Mouse (Mus musculus) lung, embryonic 15.5 days (tissue): ENCODE measurements at regions not wholly inside any gene's neighbourhood (a gene's known extent, or its start where the extent isn't known, plus 50 kb on each side); places are given as distances from the start of the nearest gene placed in this dataset.

Source experiments
- ATAC-seq: fragments of 200-750 bp; cut with Nextera tagmentation; 2 replicates; pipeline ENCODE4 v1.8.0; 2017; ENCODE audit warnings: moderate number of reproducible peaks, borderline replicate concordance; ENCODE audit not compliant: low FRiP score, low TSS enrichment; ENCODE audit errors: extremely low read depth
- H3K27ac ChIP-seq: fragments of 300-500 bp; sonication (generic); 2 replicates; pipeline ENCODE4 v1.5.1; 2015; ENCODE audit warnings: moderate library complexity, mild to moderate bottlenecking, inconsistent platforms
- H3K27me3 ChIP-seq: fragments of 300-500 bp; sonication (generic); 2 replicates; pipeline ENCODE4 v1.6.1; 2015; ENCODE audit warnings: inconsistent platforms
- H3K36me3 ChIP-seq: fragments of 300-500 bp; sonication (generic); 2 replicates; pipeline ENCODE4 v1.6.1; 2015; ENCODE audit warnings: inconsistent platforms
- H3K4me1 ChIP-seq: fragments of 300-500 bp; sonication (generic); 2 replicates; pipeline ENCODE4 v1.6.1; 2015; ENCODE audit warnings: inconsistent platforms
- H3K4me2 ChIP-seq: fragments of 300-500 bp; sonication (generic); 2 replicates; pipeline ENCODE4 v1.6.1; 2015; ENCODE audit warnings: inconsistent platforms, mild to moderate bottlenecking, moderate library complexity
- H3K4me3 ChIP-seq: fragments of 300-500 bp; sonication (generic); 2 replicates; pipeline ENCODE4 v1.5.1; 2015; ENCODE audit warnings: mild to moderate bottlenecking, inconsistent platforms
- H3K9ac ChIP-seq: fragments of 300-500 bp; sonication (generic); 2 replicates; pipeline ENCODE4 v1.6.1; 2015; ENCODE audit warnings: inconsistent platforms
- H3K9me3 ChIP-seq: fragments of 300-500 bp; sonication (generic); 2 replicates; pipeline ENCODE4 v1.6.1; 2016; ENCODE audit warnings: inconsistent platforms
- WGBS: fragments of 180-500 bp; shearing (Covaris S2); methylation state at CpG from one replicate; pipeline ENCODE4 v1.1.7; 2015; 5-methylcytosine and 5-hydroxymethylcytosine counted together

DNA sequence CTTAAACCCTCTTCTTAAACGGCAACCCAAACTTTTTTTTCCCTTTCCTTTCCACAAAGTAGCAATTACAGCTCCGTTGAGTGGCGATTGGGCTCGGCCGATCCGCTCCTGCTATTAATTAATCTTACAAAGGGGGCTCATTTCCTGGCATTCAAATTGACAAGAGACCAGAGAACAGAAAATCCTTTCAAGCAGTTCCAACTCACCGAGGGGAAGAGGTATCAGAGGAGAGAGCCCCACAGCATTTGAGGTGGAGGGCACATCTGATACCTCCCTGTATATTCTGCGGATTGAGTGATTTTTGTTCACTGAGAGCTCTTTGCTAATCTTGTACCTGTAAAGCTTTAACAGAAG lies 469.8 kb downstream of the Tmem182 start:
- Histone ChIP-seq H3K9ac (no peak overlapping the region), H3K4me1 (peaks cover 6% of the 10 kb centered on the region; the same call in 1 of the 2 replicates), H3K27ac (no peak overlapping the region), H3K36me3 (no peaks in the 10 kb centered on the region), H3K4me3 (peak overlapping the region; percentile 1; the same call in 1 of the 2 replicates), H3K4me2 (peak overlapping the region; percentile 42), H3K27me3 (no peaks in the 10 kb centered on the region), H3K9me3 (no peaks in the 10 kb centered on the region)
- ATAC-seq: no peak
- WGBS: 15% methylated on average over 8 of the region's 8 CpGs

DNA sequence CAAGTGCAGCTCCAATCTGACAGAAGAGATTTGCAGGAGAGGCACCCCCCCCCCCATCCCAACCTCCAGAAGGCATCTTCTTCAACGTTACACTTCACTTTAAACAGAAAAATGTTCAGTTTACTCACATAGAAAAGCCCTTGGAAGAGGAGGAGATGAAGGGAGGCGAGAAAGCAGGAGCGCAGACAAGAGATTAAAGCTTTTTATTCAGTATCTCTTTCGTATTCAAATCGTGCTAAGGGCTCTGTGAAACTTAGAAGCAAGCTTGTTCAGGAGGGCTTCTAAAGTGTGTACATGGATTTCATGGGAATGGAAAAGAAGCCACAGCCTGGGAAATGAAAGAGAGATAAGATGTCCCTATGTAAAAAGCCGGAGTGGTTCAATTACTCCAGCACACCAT lies 470.2 kb downstream of the Tmem182 start:
- no peaks in the 10 kb centered on the region for H3K36me3 ChIP-seq
- ATAC-seq: no peak
- no peak overlapping the region for H3K27ac ChIP-seq
- no peak overlapping the region for H3K9ac ChIP-seq
- no peaks in the 10 kb centered on the region for H3K27me3 ChIP-seq
- peak overlapping the region; percentile 42 for H3K4me2 ChIP-seq
- H3K4me1 ChIP-seq: peaks cover 6% of the 10 kb centered on the region; the same call in 1 of the 2 replicates
- 30% methylated on average over 6 of the region's 6 CpGs for WGBS
- H3K9me3 ChIP-seq: no peaks in the 10 kb centered on the region
- H3K4me3 ChIP-seq: no peak overlapping the region

DNA sequence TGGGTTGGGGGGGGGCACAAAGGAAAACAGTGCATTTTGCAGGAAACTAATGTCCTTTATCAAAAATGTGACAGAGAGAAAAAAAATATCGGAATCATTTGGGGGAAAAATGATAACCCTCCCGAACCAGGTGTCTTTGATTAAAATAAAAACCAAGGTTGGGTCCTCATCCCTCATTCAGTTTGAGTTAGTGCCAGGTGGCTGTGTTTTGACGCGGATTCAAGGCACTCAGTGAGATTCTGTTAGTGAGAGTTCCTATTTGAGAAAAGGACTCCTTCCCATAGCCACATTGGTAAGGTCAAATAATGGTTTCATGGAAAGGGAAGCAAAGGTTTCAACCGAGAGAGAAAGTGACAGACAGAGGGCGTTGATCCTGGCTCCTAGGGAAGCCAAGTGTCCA lies 470.9 kb downstream of the Tmem182 start:
- no peak overlapping the region for H3K4me3 ChIP-seq
- no peak for ATAC-seq
- no peak overlapping the region for H3K9ac ChIP-seq
- H3K36me3 ChIP-seq: no peaks in the 10 kb centered on the region
- H3K27me3 ChIP-seq: no peaks in the 10 kb centered on the region
- no peak overlapping the region for H3K4me2 ChIP-seq
- no peaks in the 10 kb centered on the region for H3K9me3 ChIP-seq
- peaks cover 6% of the 10 kb centered on the region; the same call in 1 of the 2 replicates for H3K4me1 ChIP-seq
- WGBS: 59% methylated on average over 6 of the region's 6 CpGs
- no peak overlapping the region for H3K27ac ChIP-seq

DNA sequence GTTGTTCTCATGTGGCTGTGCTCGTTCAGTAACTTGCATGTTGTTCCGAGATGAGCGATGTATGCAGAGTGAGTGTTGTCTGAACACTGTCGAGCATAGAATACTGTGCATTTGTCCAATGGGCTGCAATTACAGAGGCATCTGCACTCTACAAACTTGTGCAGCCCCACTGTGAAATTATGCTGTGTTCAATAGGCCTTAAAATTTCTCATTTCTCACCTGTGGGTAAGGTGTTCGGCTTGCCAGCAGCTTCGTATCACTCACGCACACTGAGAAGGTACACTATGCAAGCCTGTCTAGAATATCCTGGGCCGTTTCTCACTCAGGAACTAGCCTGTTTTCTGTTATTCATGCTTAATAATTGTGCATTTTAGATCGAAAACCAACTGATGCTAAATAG lies 479.8 kb downstream of the Tmem182 start:
- Histone ChIP-seq H3K4me1 (no peaks in the 10 kb centered on the region), H3K4me3 (no peak overlapping the region), H3K9ac (no peak overlapping the region), H3K27me3 (no peaks in the 10 kb centered on the region), H3K27ac (no peak overlapping the region), H3K36me3 (no peaks in the 10 kb centered on the region), H3K9me3 (no peaks in the 10 kb centered on the region), H3K4me2 (no peak overlapping the region)
- 83% methylated on average over 9 of the region's 9 CpGs for WGBS
- ATAC-seq: no peak

DNA sequence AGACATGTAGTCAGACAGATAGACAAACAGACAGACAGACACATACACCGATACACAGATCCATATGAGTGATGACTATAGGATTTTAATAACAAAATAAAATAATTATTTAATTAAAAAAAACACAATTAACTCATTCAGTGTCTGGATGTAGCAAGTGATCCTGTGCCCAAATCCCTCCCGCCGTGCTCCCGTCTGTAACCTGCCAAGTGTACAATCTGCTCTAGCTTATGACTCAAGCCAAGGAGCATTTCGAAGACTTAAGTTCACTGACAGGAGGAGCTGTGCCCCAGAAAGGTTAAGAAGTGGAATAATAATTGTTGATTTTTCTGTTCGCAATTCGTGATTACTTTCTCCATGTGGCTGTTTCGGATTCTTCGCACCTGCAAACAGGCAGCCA lies 480.8 kb downstream of the Tmem182 start:
- no peak for ATAC-seq
- H3K4me3 ChIP-seq: no peak overlapping the region

DNA sequence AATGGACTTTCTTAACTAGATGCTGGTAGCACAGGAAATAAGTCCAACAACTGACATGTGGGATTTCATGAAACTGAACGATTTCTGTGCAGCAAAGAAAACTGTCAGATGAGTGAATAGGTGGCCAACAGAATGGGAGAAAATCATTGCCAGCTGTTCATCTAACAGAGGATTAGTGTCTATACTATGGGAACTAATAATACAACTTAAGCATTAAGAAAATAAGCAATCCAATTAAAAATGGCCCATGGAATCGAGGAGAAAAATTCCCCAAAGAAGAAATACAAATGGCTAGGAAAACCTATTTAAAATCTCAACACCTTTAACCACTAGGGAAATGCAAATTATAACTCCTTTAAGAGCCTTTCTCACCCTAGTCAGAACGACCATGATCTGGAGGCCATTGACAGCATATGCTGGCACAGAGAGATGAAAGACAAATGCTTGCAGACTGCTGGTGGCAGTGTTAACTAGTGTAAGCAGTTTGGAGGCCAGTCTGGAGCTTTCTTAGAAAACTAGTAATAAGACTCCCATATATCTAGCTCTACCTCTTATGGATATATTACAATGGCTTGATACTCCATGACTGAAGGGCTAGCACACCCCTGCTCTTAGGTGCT lies 521.6 kb downstream of the Tmem182 start:
- no peak overlapping the region for H3K27ac ChIP-seq
- ATAC-seq: no peak
- H3K4me3 ChIP-seq: no peak overlapping the region
- H3K4me2 ChIP-seq: no peak overlapping the region
- no peak overlapping the region for H3K9ac ChIP-seq
- H3K36me3 ChIP-seq: no peaks in the 10 kb centered on the region
- no peaks in the 10 kb centered on the region for H3K4me1 ChIP-seq
- H3K27me3 ChIP-seq: no peaks in the 10 kb centered on the region
- WGBS: 47% methylated on average over 3 of the region's 3 CpGs
- H3K9me3 ChIP-seq: no peaks in the 10 kb centered on the region

More for the DNA sequence above, 480.8 kb downstream of the Tmem182 start:
- H3K27me3 ChIP-seq: no peaks in the 10 kb centered on the region
- no peaks in the 10 kb centered on the region for H3K4me1 ChIP-seq
- no peaks in the 10 kb centered on the region for H3K9me3 ChIP-seq
- 88% methylated on average over 9 of the region's 9 CpGs for WGBS
- H3K9ac ChIP-seq: no peak overlapping the region
- no peaks in the 10 kb centered on the region for H3K36me3 ChIP-seq
- H3K4me2 ChIP-seq: no peak overlapping the region
- no peak overlapping the region for H3K27ac ChIP-seq

DNA sequence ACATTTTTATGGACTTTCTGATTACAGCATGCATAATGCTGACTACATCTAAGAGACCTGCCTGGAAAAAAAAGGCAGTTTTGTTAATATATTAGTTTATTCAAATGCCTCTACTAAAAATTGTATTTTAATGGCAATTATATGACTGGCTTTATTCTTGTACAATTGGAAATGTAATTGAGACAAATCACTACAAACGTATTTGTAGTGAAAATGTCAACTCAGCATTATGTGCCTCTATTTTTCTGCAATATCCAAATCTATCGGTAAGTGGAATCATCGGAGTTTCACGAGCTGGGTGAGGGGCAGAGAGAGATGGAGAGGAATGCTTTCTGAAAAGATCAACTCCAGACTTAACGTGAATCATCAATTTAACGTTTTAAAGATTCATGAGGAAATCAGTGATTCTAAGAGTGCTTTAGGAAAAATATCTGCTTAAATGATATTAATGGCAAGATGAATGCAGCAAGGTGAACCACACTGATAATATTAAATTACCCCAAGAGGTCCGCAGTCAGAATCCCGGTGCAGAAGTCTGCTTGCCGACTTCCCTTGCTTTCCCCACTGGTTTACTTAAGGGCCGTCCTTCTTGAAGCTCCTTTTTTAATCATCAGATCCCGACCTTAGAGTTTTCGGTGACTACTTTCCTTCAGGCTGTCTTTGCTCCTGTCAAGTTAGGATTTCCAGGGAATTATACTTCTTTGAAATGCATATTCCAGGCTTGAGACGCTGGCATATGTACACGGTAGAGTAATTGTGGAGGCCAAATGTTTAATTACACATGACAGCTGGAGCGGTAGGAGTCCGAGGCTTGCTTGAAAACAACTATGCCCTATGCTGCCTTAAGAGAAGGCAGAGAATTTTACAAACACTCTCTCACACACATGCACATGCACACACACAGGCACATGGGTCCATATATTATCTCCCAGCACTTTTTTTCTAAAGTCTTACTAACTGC lies 544.7 kb downstream of the Tmem182 start:
- H3K27me3 ChIP-seq: no peaks in the 10 kb centered on the region
- 72% methylated on average over 16 of the region's 16 CpGs for WGBS
- H3K4me2 ChIP-seq: no peak overlapping the region
- ATAC-seq: no peak
- no peak overlapping the region for H3K4me3 ChIP-seq
- no peak overlapping the region for H3K9ac ChIP-seq
- no peak overlapping the region for H3K27ac ChIP-seq
- H3K4me1 ChIP-seq: no peaks in the 10 kb centered on the region
- H3K9me3 ChIP-seq: no peaks in the 10 kb centered on the region
- no peaks in the 10 kb centered on the region for H3K36me3 ChIP-seq

DNA sequence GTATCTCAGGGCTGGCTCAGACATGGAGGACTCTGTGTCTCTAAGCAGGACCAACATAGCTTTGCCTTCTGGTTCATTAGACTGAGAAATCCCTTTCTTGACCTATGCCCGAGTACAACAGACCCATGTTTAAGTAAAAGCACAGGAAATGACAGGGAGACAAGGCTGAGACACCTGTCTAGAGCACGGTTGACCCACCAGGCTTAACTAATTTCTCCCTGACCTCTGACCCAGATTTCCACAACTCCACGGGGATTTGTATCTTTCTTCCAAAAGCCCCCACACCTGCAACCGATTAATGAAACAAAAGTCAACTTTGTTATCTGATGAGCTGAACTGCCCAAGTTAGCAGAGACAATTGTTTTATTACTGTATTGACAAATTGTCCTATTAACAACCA lies 553.7 kb downstream of the Tmem182 start:
- H3K9me3 ChIP-seq: no peaks in the 10 kb centered on the region
- no peaks in the 10 kb centered on the region for H3K36me3 ChIP-seq
- H3K27ac ChIP-seq: no peak overlapping the region
- H3K4me3 ChIP-seq: no peak overlapping the region
- no peaks in the 10 kb centered on the region for H3K4me1 ChIP-seq
- H3K9ac ChIP-seq: no peak overlapping the region
- 28% methylated on average over 4 of the region's 4 CpGs for WGBS
- ATAC-seq: no peak
- H3K4me2 ChIP-seq: no peak overlapping the region
- no peaks in the 10 kb centered on the region for H3K27me3 ChIP-seq

DNA sequence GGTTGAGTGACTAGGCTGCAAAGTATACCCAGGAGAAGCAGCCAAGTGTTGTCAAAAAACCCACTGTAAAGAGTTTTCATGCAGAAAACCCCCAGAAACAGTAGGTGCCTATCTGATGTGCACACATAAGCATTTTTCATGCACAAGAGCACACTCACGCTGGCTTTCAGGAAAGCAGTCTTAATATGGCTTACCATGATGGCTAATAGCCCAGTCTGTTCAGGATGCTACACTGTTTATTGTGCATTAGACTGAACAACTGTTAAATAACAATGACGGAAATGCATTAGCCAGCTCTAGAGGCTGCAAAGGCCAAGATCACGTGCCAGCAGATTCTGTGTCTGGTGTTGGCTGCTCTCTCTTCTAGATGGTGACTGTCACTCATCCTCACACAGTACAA lies 556.1 kb downstream of the Tmem182 start:
- H3K9ac ChIP-seq: no peak overlapping the region
- no peak for ATAC-seq
- no peak overlapping the region for H3K27ac ChIP-seq
- H3K27me3 ChIP-seq: no peaks in the 10 kb centered on the region
- WGBS: 65% methylated on average over 3 of the region's 3 CpGs
- no peak overlapping the region for H3K4me2 ChIP-seq
- no peaks in the 10 kb centered on the region for H3K36me3 ChIP-seq
- no peak overlapping the region for H3K4me3 ChIP-seq
- no peaks in the 10 kb centered on the region for H3K4me1 ChIP-seq
- no peaks in the 10 kb centered on the region for H3K9me3 ChIP-seq

DNA sequence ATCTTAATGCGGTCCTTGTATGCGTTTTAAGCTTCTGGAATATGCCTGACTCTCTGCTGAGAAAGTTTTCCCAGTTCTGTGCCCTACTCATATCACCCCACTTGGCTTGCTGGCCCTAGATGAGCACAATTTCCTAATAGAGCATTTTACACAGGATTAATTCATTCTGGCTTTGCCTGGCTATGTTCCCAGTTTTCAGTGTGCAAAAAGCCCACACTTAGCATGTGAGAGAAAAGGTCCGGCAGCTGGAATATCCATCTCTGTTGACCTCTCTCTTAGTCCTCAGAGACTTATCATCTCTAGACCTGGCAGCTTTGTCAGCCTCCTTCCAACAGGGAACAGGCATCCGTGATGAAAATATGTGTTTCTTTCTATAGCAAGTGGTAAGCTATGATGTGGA lies 574.6 kb downstream of the Tmem182 start:
- peak; percentile 42; the same call in 1 of the 2 replicates for ATAC-seq
- no peak overlapping the region for H3K4me3 ChIP-seq
- H3K9me3 ChIP-seq: no peaks in the 10 kb centered on the region
- no peak overlapping the region for H3K9ac ChIP-seq
- H3K36me3 ChIP-seq: no peaks in the 10 kb centered on the region
- 47% methylated on average over 4 of the region's 4 CpGs for WGBS
- no peak overlapping the region for H3K27ac ChIP-seq
- no peaks in the 10 kb centered on the region for H3K27me3 ChIP-seq
- no peak overlapping the region for H3K4me2 ChIP-seq
- H3K4me1 ChIP-seq: peaks cover 5% of the 10 kb centered on the region; the same call in 1 of the 2 replicates

DNA sequence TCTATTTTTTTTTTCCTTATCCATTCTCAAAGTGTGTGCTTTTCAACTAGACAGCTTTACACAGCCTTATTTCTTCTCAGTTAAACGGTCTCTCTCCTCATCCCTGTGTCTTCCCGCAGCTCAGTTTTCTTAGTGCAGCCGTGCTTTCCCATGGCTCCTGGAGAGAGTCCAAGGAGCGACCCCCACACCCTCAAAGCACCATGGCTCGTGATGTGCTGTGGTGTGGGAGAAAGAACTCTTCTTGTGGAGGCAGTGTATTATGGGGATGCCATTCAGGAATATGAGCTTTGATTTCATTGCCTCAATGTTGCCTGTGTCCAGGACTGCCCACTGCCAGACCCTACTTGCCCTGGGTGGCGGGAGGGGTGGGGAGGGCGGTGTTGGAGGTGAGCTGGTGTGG lies 576.1 kb downstream of the Tmem182 start:
- Histone ChIP-seq H3K4me2 (no peak overlapping the region), H3K4me3 (no peak overlapping the region), H3K27ac (no peak overlapping the region), H3K27me3 (no peaks in the 10 kb centered on the region), H3K36me3 (no peaks in the 10 kb centered on the region), H3K9ac (no peak overlapping the region), H3K9me3 (no peaks in the 10 kb centered on the region), H3K4me1 (peaks cover 5% of the 10 kb centered on the region; the same call in 1 of the 2 replicates)
- no peak for ATAC-seq
- WGBS: 65% methylated on average over 7 of the region's 7 CpGs

DNA sequence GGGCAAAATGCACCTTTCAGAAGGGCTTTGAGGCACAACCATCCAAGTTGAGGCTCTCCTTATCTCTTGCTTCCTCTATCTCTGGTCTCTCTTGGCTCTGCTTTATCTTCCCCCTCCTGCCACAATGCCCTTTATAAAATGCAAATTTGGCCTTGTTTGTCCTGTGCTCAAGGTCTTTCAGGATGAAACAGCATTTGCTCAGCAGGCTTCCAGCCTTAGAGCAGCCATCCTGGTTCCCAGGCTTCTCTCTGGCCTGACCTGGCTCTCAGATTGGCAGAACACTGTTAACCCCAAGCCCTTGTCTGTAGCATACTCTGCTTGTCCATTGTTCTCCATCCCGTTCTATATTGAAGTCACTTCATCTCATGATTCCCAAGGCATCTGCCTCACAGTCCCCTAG lies 579.3 kb downstream of the Tmem182 start:
- H3K36me3 ChIP-seq: no peaks in the 10 kb centered on the region
- no peak overlapping the region for H3K27ac ChIP-seq
- 47% methylated on average over 1 of the region's 1 CpGs for WGBS
- no peaks in the 10 kb centered on the region for H3K9me3 ChIP-seq
- no peak overlapping the region for H3K4me3 ChIP-seq
- H3K4me1 ChIP-seq: peaks cover 9% of the 10 kb centered on the region; the same call in 1 of the 2 replicates
- no peak for ATAC-seq
- no peak overlapping the region for H3K4me2 ChIP-seq
- H3K27me3 ChIP-seq: no peaks in the 10 kb centered on the region
- no peak overlapping the region for H3K9ac ChIP-seq
